Mouse (Mus musculus) kidney, adult 2 months (tissue): ENCODE measurements around the gene A730009L09Rik.

Experiments used
- CTCF ChIP-seq: fragments of 200-500 bp; conservative IDR thresholded peaks from 2 replicates; pipeline ENCODE4 v1.5.1; 2011; ENCODE audit warnings: low read depth, mild to moderate bottlenecking, control low read depth, low read length, moderate library complexity, mixed read lengths; ENCODE audit not compliant: insufficient read depth, insufficient read length
- POLR2A ChIP-seq: fragments of 200-500 bp; IDR thresholded peaks from one replicate; pipeline ENCODE4 v1.6.1; 2011; ENCODE audit warnings: low read depth, low read length, control low read depth

- no peak for TF ChIP-seq POLR2A
- TF ChIP-seq CTCF = 0 out of 2 replicates have a peak, but pooled peaks have one; percentile 16
These were observed 44.8 kb downstream of the A730009L09Rik start for GRCm38 (mm10) chr16:84559569-84560278.
